Comparison of ENCODE assay signal across 9 mouse cellular contexts in genomic region chr2:30239777-30240176, GRCm38 (mm10). TPM values are rescaled to one million over a fixed set of nuclear protein-coding genes. Genes with fewer than 3 reads are reported as not detected.
DNase-seq lines count a peak whose midpoint lies in the region; ATAC-seq lines count a peak whose summit lies in the region.
"Had no signal": no experiment of that assay in that cellular context is flagged by ENCODE, and none has a peak within 500 bp of the region (broad histone marks: within the 10 kb centered on the region; RNA-seq: fewer than 3 reads in every experiment).

No protein-coding gene starts in this region.

- peak overlapping the region; percentile 66; the same call in 1 of the 2 replicates for H3K4me2 ChIP-seq in intestine, embryonic 16.5 days (ENCODE audit: low read depth, low read length)
- peak overlapping the region; percentile 86 for H3K4me2 ChIP-seq in liver, embryonic 16.5 days (ENCODE audit: low read depth, low read length)

- ATAC-seq in intestine, embryonic 16.5 days, result no peak
- peak; percentile 24 for ATAC-seq in liver, embryonic 16.5 days (ENCODE audit: low read depth)

- H3K9me3 ChIP-seq in intestine, embryonic 16.5 days (ENCODE audit: control insufficient read depth, low read length), result no peaks in the 10 kb centered on the region
- H3K9me3 ChIP-seq in liver, embryonic 16.5 days (replicated peaks; ENCODE audit: control insufficient read depth, low read length), result no peaks in the 10 kb centered on the region

- peak overlapping the region; percentile 91 for H3K27ac ChIP-seq in intestine, embryonic 16.5 days (ENCODE audit: low read length)
- peak overlapping the region; percentile 77 for H3K27ac ChIP-seq in liver, embryonic 16.5 days (ENCODE audit: low read length)

- peaks cover 37% of the 10 kb centered on the region for H3K4me1 ChIP-seq in intestine, embryonic 16.5 days (ENCODE audit: control insufficient read depth, insufficient read depth, low read length)
- peaks cover 43% of the 10 kb centered on the region for H3K4me1 ChIP-seq in liver, embryonic 16.5 days (ENCODE audit: control insufficient read depth, low read depth, low read length)

- peak; percentile 17 for DNase-seq in cerebellum, adult 11 months
- no peak for DNase-seq in cerebellum, postnatal 4 days (ENCODE audit: low spot score in 2 of 2)
- DNase-seq in heart, adult 11 months, result peak; percentile 99
- peak; percentile 40 to 43 for DNase-seq in spleen, postnatal 36 days (ENCODE audit: low spot score in 2 of 2)
- no peak for DNase-seq in frontal cortex, postnatal 14 days (ENCODE audit: low spot score in 2 of 2)
- no peak for DNase-seq in B cell, adult 2 months

- 59% methylated on average over 4 of the region's 4 CpGs for WGBS in intestine, embryonic 16.5 days
- 25% methylated on average over 4 of the region's 4 CpGs for WGBS in liver, embryonic 16.5 days (ENCODE audit: insufficient replicate concordance)

- H3K36me3 ChIP-seq in intestine, embryonic 16.5 days (ENCODE audit: control insufficient read depth, insufficient read depth, low read length), result peaks cover 17% of the 10 kb centered on the region
- peaks cover 16% of the 10 kb centered on the region for H3K36me3 ChIP-seq in liver, embryonic 16.5 days (ENCODE audit: control insufficient read depth, insufficient read depth)

- H3K27me3 ChIP-seq in intestine, embryonic 16.5 days (replicated peaks; ENCODE audit: control insufficient read depth, insufficient read depth, low read length), result no peaks in the 10 kb centered on the region
- H3K27me3 ChIP-seq in liver, embryonic 16.5 days (ENCODE audit: control insufficient read depth, insufficient read depth, low read depth, low read length), result no peaks in the 10 kb centered on the region

- peak overlapping the region; percentile 8; the same call in 1 of the 2 replicates for H3K9ac ChIP-seq in intestine, embryonic 16.5 days (ENCODE audit: low read depth, low read length)
- peak overlapping the region; percentile 95 for H3K9ac ChIP-seq in liver, embryonic 16.5 days (ENCODE audit: low read depth, low read length)

- no peak overlapping the region for H3K4me3 ChIP-seq in intestine, embryonic 16.5 days (ENCODE audit: low read length)
- peak overlapping the region; percentile 17 for H3K4me3 ChIP-seq in liver, embryonic 16.5 days (ENCODE audit: low read depth, low read length)

RNA-seq across cellular contexts. Expression of gene Gm28035, which starts 0.6 kb away (rescaled TPM):
- polyA plus RNA-seq in intestine, embryonic 16.5 days (2015; fragmentation: Nextera tagmentation; extraction: Ambion mirVana), result 0.11 and 0.24 TPM in 2 replicates
- polyA plus RNA-seq in liver, embryonic 16.5 days (2015; fragmentation: Nextera tagmentation; extraction: Ambion mirVana), result 0.14 and 0.15 TPM in 2 replicates

RNA-seq across cellular contexts. Expression of gene Lrrc8a, which starts 2.3 kb away (rescaled TPM):
- 37.4 and 40.1 TPM in 2 replicates for polyA plus RNA-seq in intestine, embryonic 16.5 days (2015; fragmentation: Nextera tagmentation; extraction: Ambion mirVana)
- 11.2 and 11.9 TPM in 2 replicates for polyA plus RNA-seq in liver, embryonic 16.5 days (2015; fragmentation: Nextera tagmentation; extraction: Ambion mirVana)

RNA-seq across cellular contexts. Expression of gene Phyhd1, which starts 26.2 kb away (rescaled TPM):
- polyA plus RNA-seq in intestine, embryonic 16.5 days (2015; fragmentation: Nextera tagmentation; extraction: Ambion mirVana), result 10.5 and 10.8 TPM in 2 replicates
- polyA plus RNA-seq in liver, embryonic 16.5 days (2015; fragmentation: Nextera tagmentation; extraction: Ambion mirVana), result 14.4 and 16.0 TPM in 2 replicates

RNA-seq across cellular contexts. Expression of gene Kyat1, which starts 34.1 kb away (rescaled TPM):
- polyA plus RNA-seq in intestine, embryonic 16.5 days (2015; fragmentation: Nextera tagmentation; extraction: Ambion mirVana), result 24.6 and 28.9 TPM in 2 replicates
- 13.1 and 14.2 TPM in 2 replicates for polyA plus RNA-seq in liver, embryonic 16.5 days (2015; fragmentation: Nextera tagmentation; extraction: Ambion mirVana)

RNA-seq across cellular contexts. Expression of gene Gm28038, which starts 41.1 kb away (rescaled TPM):
- polyA plus RNA-seq in intestine, embryonic 16.5 days (2015; fragmentation: Nextera tagmentation; extraction: Ambion mirVana), result not detected in 2 replicates
- polyA plus RNA-seq in liver, embryonic 16.5 days (2015; fragmentation: Nextera tagmentation; extraction: Ambion mirVana), result not detected in 2 replicates
- polyA plus RNA-seq: cortical plate, adult 2 months had no signal

Comparison
In these comparisons a context has a peak if more than half of its experiments do, and no peak if none do; other contexts are left out.
1. DNase-seq: peak in cerebellum, adult 11 months (single experiment), heart, adult 11 months (single experiment) and spleen, postnatal 36 days (2 of 2); none in cerebellum, postnatal 4 days (0 of 2), frontal cortex, postnatal 14 days (0 of 2) and B cell, adult 2 months (0 of 2).